Mouse (Mus musculus): Measurements from ENCODE around the gene Sec24a. TPM values are rescaled to one million over a fixed set of nuclear protein-coding genes. Genes with fewer than 3 reads are reported as not detected.
"Not testable (repeated sequence)": the region's sequence is repeated elsewhere in the genome, so short reads cannot be mapped to it uniquely, and the experiment has no call there.

Sec24a gene
- total and polyA plus RNA-seq, 2 experiments from 2014 or later: 12.5 to 16.7 TPM

- H3K4me3 ChIP-seq (ENCODE audit: low read depth, low read length): no peak overlapping the region
- ATAC-seq (ENCODE audit: low FRiP score) (no peak), DNase-seq (ENCODE audit: low spot score) (no peak)
- H3K9ac ChIP-seq (replicated peaks; ENCODE audit: low read length, poor library complexity, severe bottlenecking): no peak overlapping the region
- H3K36me3 ChIP-seq (ENCODE audit: insufficient read depth, low read length): peaks cover 41% of the 10 kb centered on the region
- H3K27ac ChIP-seq (ENCODE audit: low read depth, low read length): no peak overlapping the region
- H3K4me1 ChIP-seq (ENCODE audit: insufficient read depth, low read length): no peaks in the 10 kb centered on the region
- no peaks in the 10 kb centered on the region for H3K9me3 ChIP-seq (ENCODE audit: low read length)
- WGBS: 97% methylated on average over 10 of the region's 10 CpGs
- no peak overlapping the region for H3K4me2 ChIP-seq (ENCODE audit: low read depth, low read length, poor library complexity, severe bottlenecking)
- no peaks in the 10 kb centered on the region for H3K27me3 ChIP-seq (ENCODE audit: insufficient read depth, low read length)
- no peak for TF ChIP-seq CTCF (IDR thresholded peaks at IDR 0.05)
Measured at GRCm38 (mm10) chr11:51706451-51706850, 57.0 kb downstream of the Sec24a start.

DNA sequence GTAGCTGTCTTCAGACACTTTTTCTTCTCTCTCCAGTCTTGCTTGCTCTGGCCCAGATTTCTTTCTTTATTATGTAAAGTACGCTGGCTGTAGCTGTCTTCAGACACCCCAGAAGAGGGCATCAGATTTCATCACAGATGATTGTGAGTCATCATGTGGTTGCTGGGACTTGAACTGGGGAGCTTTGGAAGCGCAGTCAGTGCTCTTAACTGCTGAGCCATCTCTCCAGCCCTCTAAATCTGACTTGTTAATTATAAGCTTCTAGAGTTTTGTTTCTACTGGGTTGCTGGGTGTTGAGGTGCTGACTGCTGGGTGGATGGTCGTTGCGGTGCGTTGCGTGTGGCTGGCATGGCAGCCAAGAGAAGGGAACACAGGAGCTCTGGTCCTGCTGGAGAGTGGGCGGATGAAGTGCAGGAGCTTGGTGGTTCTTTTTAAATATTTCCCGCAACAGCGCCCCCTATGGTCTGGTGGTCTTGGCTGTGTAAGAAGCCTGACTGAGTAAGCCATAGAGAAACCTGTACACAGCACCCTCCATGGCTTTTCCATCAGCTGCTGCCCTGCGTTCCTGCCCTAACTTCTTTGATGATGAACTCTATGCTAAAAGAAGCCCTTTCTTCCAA lies 59.9 kb downstream of the Sec24a start:
- no peaks in the 10 kb centered on the region for H3K4me1 ChIP-seq (ENCODE audit: insufficient read depth, low read length)
- ATAC-seq (ENCODE audit: low FRiP score) (no peak), DNase-seq (ENCODE audit: low spot score) (peak; percentile 37)
- no peak overlapping the region for H3K9ac ChIP-seq (replicated peaks; ENCODE audit: low read length, poor library complexity, severe bottlenecking)
- 65% methylated on average over 10 of the region's 10 CpGs for WGBS
- H3K4me2 ChIP-seq (ENCODE audit: low read depth, low read length, poor library complexity, severe bottlenecking): no peak overlapping the region
- peak; percentile 37 for TF ChIP-seq CTCF (IDR thresholded peaks at IDR 0.05)
- H3K4me3 ChIP-seq (ENCODE audit: low read depth, low read length): no peak overlapping the region
- H3K27me3 ChIP-seq (ENCODE audit: insufficient read depth, low read length): no peaks in the 10 kb centered on the region
- no peaks in the 10 kb centered on the region for H3K9me3 ChIP-seq (ENCODE audit: low read length)
- H3K36me3 ChIP-seq (ENCODE audit: insufficient read depth, low read length): peaks cover 53% of the 10 kb centered on the region
- H3K27ac ChIP-seq (ENCODE audit: low read depth, low read length): no peak overlapping the region

DNA sequence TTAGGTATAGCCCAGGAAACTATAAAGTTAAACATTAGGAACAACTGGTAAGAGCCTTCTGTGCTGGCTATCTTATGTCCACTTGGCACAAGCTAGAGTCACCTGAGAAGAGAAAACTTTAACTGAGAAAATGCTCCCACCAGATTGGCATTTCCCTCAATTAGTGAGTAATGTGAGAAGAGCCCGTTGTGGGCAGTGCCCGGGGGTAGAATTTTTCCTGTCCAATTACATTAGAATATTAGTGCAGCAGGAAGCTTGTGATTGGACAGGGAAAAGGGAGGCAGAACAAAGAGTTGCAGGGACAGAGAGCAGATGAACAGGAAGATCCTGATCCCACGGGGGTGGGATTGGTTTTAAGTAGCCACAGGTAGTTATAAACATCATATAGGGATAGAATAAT lies 60.6 kb downstream of the Sec24a start:
- H3K27me3 ChIP-seq (ENCODE audit: insufficient read depth, low read length): no peaks in the 10 kb centered on the region
- no peaks in the 10 kb centered on the region for H3K4me1 ChIP-seq (ENCODE audit: insufficient read depth, low read length)
- no peak for TF ChIP-seq CTCF (IDR thresholded peaks at IDR 0.05)
- H3K27ac ChIP-seq (ENCODE audit: low read depth, low read length): no peak overlapping the region
- DNase-seq (ENCODE audit: low spot score): no peak
- no peak overlapping the region for H3K4me2 ChIP-seq (ENCODE audit: low read depth, low read length, poor library complexity, severe bottlenecking)
- 85% methylated on average over 3 of the region's 3 CpGs for WGBS
- no peaks in the 10 kb centered on the region for H3K9me3 ChIP-seq (ENCODE audit: low read length)
- no peak overlapping the region for H3K4me3 ChIP-seq (ENCODE audit: low read depth, low read length)
- no peak overlapping the region for H3K9ac ChIP-seq (replicated peaks; ENCODE audit: low read length, poor library complexity, severe bottlenecking)
- no peak for ATAC-seq (ENCODE audit: low FRiP score)
- peaks cover 56% of the 10 kb centered on the region for H3K36me3 ChIP-seq (ENCODE audit: insufficient read depth, low read length)

GRCm38 (mm10) chr11:51694984-51695383 lies 68.5 kb downstream of the Sec24a start:
- DNase-seq (ENCODE audit: low spot score) (no peak), ATAC-seq (ENCODE audit: low FRiP score) (no peak)
- TF ChIP-seq CTCF (IDR thresholded peaks at IDR 0.05): no peak
- Histone ChIP-seq H3K4me3 (ENCODE audit: low read depth, low read length) (no peak overlapping the region), H3K27me3 (ENCODE audit: insufficient read depth, low read length) (no peaks in the 10 kb centered on the region), H3K36me3 (ENCODE audit: insufficient read depth, low read length) (peaks cover 27% of the 10 kb centered on the region), H3K27ac (ENCODE audit: low read depth, low read length) (no peak overlapping the region), H3K4me2 (ENCODE audit: low read depth, low read length, poor library complexity, severe bottlenecking) (no peak overlapping the region), H3K9me3 (ENCODE audit: low read length) (no peaks in the 10 kb centered on the region), H3K9ac (replicated peaks; ENCODE audit: low read length, poor library complexity, severe bottlenecking) (no peak overlapping the region), H3K4me1 (ENCODE audit: insufficient read depth, low read length) (no peaks in the 10 kb centered on the region)
- WGBS: 91% methylated on average over 3 of the region's 3 CpGs

DNA sequence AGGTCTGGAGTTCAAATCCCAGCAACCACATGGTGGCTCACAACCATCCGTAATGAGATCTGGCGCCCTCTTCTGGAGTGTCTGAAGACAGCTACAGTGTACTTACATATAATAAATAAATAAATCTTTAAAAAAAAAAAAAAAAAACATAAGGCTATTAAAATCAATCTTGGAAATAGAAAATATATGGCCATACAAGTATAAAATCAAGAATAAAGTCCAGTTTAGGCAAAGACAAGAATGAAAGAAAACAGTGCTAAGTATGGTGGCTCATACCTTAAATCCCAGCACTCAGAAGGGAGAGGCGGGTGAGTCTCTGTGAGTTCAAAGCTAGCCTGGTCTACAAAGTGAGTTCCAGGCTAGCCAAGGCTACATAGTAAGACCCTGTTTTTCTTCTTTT lies 72.8 kb downstream of the Sec24a start:
- not testable (repeated sequence) for H3K27me3 ChIP-seq (ENCODE audit: insufficient read depth, low read length); H3K9ac ChIP-seq (replicated peaks; ENCODE audit: low read length, poor library complexity, severe bottlenecking); H3K9me3 ChIP-seq (ENCODE audit: low read length); H3K36me3 ChIP-seq (ENCODE audit: insufficient read depth, low read length); DNase-seq (ENCODE audit: low spot score); H3K4me1 ChIP-seq (ENCODE audit: insufficient read depth, low read length); H3K27ac ChIP-seq (ENCODE audit: low read depth, low read length); ATAC-seq (ENCODE audit: low FRiP score); H3K4me3 ChIP-seq (ENCODE audit: low read depth, low read length); H3K4me2 ChIP-seq (ENCODE audit: low read depth, low read length, poor library complexity, severe bottlenecking)
- WGBS: 95% methylated on average over 1 of the region's 3 CpGs

DNA sequence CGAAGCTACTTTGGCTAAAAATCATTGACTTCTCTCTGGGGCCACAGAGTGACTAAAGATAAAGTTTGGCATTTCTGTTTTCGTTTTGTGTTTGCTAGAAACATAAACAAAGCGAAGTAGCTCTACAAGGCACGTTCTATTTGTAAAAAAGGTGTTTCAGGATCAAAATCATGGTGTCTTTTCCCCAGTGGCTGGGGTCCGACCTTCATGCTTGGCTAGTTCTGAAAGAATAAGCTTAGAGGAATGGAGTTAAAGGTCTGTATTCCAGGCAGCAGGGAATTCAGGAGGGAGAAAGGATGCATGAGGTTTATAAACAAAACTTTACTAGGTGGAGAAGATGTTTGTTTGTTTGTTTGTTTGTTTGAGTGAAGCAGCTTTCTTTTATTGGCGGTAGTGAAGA lies 74.1 kb downstream of the Sec24a start:
- ATAC-seq (ENCODE audit: low FRiP score) (no peak), DNase-seq (ENCODE audit: low spot score) (peak; percentile 9)
- H3K9me3 ChIP-seq (ENCODE audit: low read length): no peaks in the 10 kb centered on the region
- WGBS: 23% methylated on average over 6 of the region's 6 CpGs
- H3K4me1 ChIP-seq (ENCODE audit: insufficient read depth, low read length): no peaks in the 10 kb centered on the region
- peak overlapping the region; percentile 71 for H3K4me2 ChIP-seq (ENCODE audit: low read depth, low read length, poor library complexity, severe bottlenecking)
- H3K9ac ChIP-seq (replicated peaks; ENCODE audit: low read length, poor library complexity, severe bottlenecking): peak overlapping the region; percentile 79; the same call in 1 of the 2 replicates
- H3K27me3 ChIP-seq (ENCODE audit: insufficient read depth, low read length): no peaks in the 10 kb centered on the region
- no peak for TF ChIP-seq CTCF (IDR thresholded peaks at IDR 0.05)
- peak overlapping the region; percentile 71 for H3K4me3 ChIP-seq (ENCODE audit: low read depth, low read length)
- H3K27ac ChIP-seq (ENCODE audit: low read depth, low read length): peak overlapping the region; percentile 97
- H3K36me3 ChIP-seq (ENCODE audit: insufficient read depth, low read length): 0 out of 2 replicates have a peak, but pooled peaks cover 4% of the 10 kb centered on the region

All from midbrain, postnatal 0 days (tissue).